Mouse (Mus musculus) large intestine, adult 2 months (tissue): ENCODE data around the gene St6galnac4. TPM values are rescaled to one million over a fixed set of nuclear protein-coding genes. Genes with fewer than 3 reads are reported as not detected.

Source experiments
- DNase-seq: peaks from one replicate; pipeline ENCODE4 v3.0.0-alpha.2; 2012; ENCODE audit warnings: low read depth, low spot score
- WGBS: fragments of 180-500 bp; shearing (Covaris S2); methylation state at CpG from one replicate; pipeline ENCODE4 v1.1.7; 2018; 5-methylcytosine and 5-hydroxymethylcytosine counted together
- polyA plus RNA-seq: library from polyadenylated mRNA; depleted of rRNA; stranded (reverse); fragments of >200 nt; gene quantifications from 2 replicates; pipeline ENCODE4 v1.2.3, GENCODE M21; 2012

St6galnac4 gene
- polyA plus RNA-seq, 1 experiment: 7.7 TPM

DNA sequence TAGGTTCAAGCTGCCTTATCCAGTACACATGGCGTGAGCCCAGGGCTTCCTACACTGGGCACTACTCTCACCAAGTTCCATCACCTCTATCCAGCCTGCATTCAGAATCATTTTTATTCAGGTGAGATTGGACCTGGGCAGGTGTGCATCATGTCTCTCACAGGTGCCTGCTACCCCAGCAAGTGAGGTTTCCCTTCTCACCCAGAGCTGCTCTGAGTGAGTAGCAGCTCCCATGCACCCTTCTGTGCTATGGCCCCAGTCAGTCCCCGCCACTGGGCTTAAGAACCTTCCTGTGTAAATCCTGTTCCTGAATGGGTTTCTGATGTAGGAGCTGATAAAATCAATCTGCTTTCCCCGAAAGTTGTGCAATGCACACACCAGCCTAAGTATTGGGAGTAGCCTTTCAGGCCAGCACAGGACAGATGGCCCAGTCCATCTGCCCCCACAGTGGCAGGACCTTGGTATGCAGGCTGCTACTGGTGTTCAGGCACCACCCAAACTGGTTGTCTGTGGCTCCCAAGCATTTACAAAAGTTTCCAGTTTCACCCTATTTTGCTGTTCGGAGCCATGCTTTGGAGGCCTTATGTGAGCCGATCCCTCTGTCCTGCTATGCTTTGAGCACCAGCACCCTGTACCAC lies 37.3 kb downstream of the St6galnac4 start:
- DNase-seq: no peak
- WGBS: 81% methylated on average over 5 of the region's 5 CpGs

- no peak for DNase-seq
- 6% methylated on average over 13 of the region's 13 CpGs for WGBS
These were observed 38.4 kb downstream of the St6galnac4 start for GRCm38 (mm10) chr2:32625212-32625872.

DNA sequence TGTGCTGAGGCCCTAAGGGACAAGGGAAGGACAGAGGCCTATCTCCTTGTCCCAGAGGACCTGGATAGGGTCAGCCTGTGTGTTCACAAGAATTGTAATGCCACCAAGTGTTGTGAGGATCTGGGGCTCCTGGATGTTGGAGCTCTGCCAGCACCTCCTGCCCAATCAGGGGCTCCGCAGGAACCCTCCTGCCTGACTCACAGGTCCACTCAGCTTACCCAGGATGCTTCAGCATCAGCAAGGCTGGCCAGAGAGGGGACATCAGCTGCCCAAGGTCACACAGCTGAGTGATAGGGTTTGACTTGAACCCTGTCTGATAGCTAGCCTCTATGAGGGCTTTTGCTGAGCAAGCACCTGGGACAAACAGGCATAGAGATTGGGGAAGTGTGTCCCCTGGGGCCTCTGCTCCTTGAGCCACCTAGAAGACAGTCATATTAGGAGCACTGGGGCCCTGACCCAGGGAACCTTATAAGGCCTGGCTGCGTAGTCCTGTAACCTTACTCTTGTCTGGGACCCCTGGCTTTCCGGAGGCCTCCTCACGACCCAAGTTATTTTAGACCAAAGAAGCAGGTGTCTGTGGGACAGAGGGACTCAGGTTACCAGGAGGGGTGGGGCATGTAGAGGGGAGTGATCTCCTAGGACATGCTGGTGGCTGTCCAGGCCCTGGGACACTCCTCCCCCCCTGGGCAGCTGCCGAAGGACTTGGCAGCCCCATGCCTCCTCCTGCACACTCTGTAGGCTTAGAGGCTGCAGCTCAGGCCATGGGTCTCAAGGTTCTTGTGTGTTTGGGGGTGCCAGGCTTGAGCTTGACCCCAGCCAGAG lies 39.2 kb downstream of the St6galnac4 start:
- no peak for DNase-seq
- WGBS: 60% methylated on average over 5 of the region's 5 CpGs

DNA sequence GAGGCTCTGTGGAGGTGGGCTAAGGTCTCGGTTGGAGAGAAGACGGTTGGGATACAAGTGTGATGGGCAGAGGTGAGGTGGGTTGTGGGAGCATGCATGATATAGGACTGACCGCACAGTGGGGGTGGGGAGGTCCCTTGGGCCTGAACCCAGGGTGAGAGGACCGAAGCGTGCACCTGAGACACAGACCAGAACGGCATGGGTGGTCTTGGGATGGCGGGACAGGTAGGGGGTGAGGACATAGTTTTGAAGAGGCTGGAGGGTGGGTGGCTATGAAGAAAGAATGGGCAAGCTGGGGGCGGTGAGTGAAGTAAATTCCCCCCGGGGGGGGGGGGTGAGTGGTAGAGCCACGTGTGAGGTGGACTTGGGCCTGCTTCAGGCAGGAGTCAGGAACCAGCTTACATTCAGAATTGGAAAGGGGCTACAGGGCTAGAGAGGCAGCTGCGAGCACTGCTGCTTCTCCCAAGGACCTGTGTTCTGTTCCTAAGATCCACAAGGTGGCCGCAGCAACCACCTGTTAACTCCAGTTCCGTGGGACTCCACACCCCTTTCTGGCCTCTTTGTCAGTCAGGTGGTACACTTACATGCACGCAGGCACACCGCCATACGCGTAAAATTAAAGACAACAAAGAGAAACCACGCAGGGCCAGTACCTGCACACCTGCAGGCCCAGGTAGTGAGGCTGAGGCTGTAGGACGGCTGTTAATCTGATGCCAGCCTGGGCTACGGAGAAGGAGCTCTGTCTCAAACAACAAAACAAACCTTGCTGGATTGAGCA lies 40.6 kb downstream of the St6galnac4 start:
- no peak for DNase-seq
- 60% methylated on average over 20 of the region's 20 CpGs for WGBS

- 32% methylated on average over 4 of the region's 4 CpGs for WGBS
- no peak for DNase-seq
These were observed 41.2 kb downstream of the St6galnac4 start for GRCm38 (mm10) chr2:32628044-32628550.

DNA sequence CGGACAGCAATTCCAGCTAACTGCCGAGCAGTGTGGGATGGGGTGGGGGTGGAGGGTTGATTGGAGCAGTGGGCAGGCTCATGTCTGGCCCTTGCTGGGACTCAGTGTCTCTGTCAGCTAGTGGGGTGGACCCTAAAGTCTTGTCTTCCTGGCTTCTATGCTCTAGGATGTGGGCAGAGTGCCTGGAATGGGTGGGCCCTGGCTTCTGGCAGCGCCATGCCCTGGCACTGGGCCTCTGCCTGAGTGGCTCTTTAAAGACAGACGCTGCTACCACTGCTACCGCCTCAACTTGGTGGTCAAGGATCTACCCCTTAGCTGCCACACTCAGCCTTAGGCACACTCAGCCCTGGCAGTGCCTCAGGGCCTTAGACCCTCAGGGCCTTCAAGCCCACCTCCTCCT lies 41.8 kb downstream of the St6galnac4 start:
- WGBS: 26% methylated on average over 5 of the region's 5 CpGs
- DNase-seq: no peak

GRCm38 (mm10) chr2:32629276-32629976 lies 42.5 kb downstream of the St6galnac4 start:
- no peak for DNase-seq
- 71% methylated on average over 9 of the region's 9 CpGs for WGBS

GRCm38 (mm10) chr2:32630036-32630435 lies 43.1 kb downstream of the St6galnac4 start:
- WGBS: 87% methylated on average over 9 of the region's 9 CpGs
- DNase-seq: no peak

GRCm38 (mm10) chr2:32631046-32631445 lies 44.2 kb downstream of the St6galnac4 start:
- 89% methylated on average over 10 of the region's 10 CpGs for WGBS
- no peak for DNase-seq

DNA sequence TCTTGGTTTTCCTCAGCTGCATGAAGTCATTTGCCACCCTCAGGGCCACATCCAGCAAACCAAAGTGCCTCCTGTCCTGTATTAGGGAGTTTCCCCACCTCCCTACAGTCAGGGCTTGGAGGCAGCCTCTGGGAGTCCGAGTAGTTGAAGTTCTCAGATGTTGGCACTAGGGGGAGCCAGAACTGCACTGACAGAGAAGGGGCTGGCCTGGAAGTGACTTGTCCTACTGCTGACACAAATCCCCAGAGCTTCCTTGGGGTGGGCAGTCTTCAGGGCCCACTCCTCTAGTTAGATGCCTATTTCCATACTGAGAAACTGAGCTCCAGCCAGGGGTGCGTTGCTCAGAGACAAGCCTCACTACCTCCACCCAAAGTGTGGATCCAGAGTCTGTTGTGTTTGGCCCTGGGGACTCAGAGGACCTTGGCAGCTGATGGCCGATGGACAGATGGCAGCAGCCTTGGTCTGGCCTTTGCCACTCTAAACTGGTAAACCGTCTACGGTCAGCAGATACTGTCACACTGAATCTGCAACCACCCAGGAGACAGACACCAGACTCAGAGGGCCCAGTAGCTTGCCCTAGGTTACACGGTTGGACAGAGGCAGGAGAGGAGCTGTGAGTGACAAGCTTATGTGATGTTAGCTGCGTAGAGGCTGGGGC lies 45.0 kb downstream of the St6galnac4 start:
- WGBS: 41% methylated on average over 7 of the region's 7 CpGs
- peak; percentile 54 for DNase-seq

DNA sequence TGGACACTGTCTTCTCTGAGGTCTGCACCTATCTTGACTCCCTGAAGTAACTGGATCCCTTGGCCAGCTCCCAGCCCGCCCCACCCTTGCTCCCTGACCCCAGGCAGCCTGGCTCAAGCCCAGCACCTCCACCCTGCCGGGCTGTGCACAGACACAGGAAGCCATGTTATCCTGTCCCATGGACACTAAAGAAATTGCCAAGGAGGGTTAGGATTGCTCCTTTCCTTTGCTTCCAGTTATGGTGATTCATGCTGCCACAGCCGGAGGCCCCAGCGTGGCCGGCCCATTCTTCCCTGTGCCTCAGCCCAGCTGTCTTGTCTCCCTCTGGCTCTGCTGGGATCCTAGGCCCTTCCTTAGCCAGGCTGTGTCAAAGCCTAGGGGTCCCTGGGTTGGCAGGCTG lies 46.8 kb downstream of the St6galnac4 start:
- 53% methylated on average over 5 of the region's 5 CpGs for WGBS
- DNase-seq: no peak

GRCm38 (mm10) chr2:32634277-32635105 lies 47.6 kb downstream of the St6galnac4 start:
- WGBS: 88% methylated on average over 10 of the region's 10 CpGs
- no peak for DNase-seq

DNA sequence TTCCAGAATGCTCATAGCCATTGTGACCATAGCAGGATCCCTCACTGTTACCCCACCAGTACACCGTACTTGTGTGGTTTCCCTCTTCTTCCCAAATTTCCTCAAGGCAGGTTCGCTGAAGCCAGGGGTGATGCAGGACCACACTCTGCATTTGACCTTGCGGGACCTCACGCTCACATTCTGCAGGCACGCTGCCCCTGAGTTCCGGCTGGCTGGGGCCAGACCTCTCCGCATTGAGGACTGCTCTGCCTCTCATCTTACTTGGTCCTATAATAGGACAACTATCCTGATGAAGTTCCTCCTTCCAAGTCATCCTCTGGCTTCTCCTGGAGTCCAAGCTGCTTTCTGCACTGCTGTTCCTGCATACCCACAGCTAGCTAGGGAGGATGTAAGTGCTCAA lies 49.7 kb downstream of the St6galnac4 start:
- 90% methylated on average over 7 of the region's 7 CpGs for WGBS
- no peak for DNase-seq

DNA sequence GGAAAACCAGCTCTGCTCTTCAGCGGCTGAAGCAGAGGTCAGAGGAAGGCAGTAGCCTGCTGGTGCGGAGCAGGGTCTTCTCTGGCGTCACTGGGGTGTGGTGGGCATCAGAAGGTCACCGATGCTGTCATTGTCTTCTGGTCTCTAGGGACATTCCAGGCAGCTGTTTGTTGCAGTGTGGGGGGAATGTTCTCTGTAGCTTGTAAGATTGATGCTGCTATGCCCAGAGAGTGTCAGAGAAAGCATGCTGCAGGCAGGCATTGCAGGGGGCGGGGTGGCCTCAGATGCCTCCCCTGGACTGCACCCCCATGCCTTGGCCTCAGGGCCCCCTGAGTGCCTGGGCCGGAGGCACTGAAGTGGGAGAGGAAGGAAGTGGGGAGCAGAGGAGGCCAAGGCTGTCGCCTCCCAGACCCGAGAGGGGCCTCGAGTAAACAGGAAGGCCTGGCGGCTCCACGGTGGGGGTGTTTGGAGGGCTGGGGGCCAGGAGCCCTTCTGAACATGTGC lies 50.9 kb downstream of the St6galnac4 start:
- WGBS: 46% methylated on average over 11 of the region's 11 CpGs
- no peak for DNase-seq

GRCm38 (mm10) chr2:32639632-32640031 lies 52.7 kb downstream of the St6galnac4 start:
- 58% methylated on average over 1 of the region's 1 CpGs for WGBS
- DNase-seq: no peak

DNA sequence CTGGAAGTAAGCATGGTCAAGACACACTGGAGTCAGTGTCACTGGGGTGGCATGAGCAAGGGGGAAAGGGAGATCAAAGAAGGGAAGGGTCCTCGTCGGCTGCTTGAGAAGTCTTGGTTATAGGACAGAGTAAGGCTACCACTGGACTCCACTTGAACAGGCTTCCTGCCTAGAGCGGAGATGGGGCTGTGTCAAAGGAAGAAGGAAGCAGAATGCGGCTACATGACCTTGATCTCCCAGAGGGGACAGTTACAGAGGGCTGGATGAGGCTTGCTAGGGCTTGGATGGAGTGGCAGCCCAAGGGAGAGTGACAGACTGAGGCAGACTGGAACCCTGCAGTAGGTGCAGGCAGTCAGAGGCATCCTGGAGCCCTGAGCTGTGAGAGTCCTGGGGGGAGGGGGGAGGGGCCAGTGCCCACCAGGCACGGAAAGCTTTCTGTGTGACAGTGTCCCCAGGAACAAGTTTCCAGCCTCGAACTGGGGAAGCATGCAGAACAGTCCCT lies 53.7 kb downstream of the St6galnac4 start:
- 71% methylated on average over 6 of the region's 6 CpGs for WGBS
- no peak for DNase-seq

DNA sequence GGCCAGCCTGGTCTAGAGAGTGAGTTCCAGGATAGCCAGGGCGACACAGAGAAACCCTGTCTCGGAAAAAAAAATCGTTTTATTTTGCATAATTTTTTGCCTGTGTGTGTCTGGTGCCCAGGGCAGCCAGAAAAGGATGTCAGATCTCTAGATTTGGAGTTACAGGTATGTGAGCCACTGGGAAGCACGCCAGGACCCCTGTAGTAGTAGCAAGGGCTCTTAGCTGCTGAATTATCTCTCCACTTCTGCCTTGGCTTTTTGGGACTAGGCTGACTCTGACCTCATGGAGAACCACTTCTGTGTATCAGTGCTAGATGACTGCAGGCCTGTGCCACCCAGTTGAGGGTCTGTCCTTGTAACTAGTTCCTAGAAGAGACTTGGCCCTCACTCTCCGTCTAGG lies 54.9 kb downstream of the St6galnac4 start:
- DNase-seq: no peak
- whole genome bisulfite sequencing: 84% methylated on average over 5 of the region's 5 CpGs
